Mouse (Mus musculus) T-cell, adult 66 days (primary cell): ENCODE measurements around the gene Foxred2. TPM values are rescaled to one million over a fixed set of nuclear protein-coding genes. Genes with fewer than 3 reads are reported as not detected.

Experiments used
- total RNA-seq, 2 experiments: library from RNA; stranded (reverse); gene quantifications; 3 replicates in 1 of 2; 4 replicates in 1 of 2; pipeline ENCODE4 v1.2.4; 2023

Foxred2 gene
- total RNA-seq, result 1 to 10 TPM; 4.4 to 4.7 TPM

GRCm38 (mm10) chr15:77956404-77956901 is at the start of gene Foxred2:
Foxred2 (minus strand) TSS chr15:77956722.

GRCm38 (mm10) chr15:77970470-77971292 is 14.2 kb upstream of the Foxred2 start, which contains the start of gene Eif3d:
Eif3d (minus strand) TSS chr15:77970813.

GRCm38 (mm10) chr15:77928673-77929331 is 27.7 kb downstream of the Foxred2 start, which contains the start of gene Txn2:
Txn2 (minus strand) TSS chr15:77929006.

Other genes with a start within 250 kb of the Foxred2 start
- 1 to 10 TPM in 1 of 2 experiments, not detected in 1; 1.9 TPM for gene Apol9b, start 227.7 kb downstream of the Foxred2 start, total RNA-seq
- gene Apol8, start 199.7 kb downstream of the Foxred2 start, total RNA-seq, result 10 to 100 TPM; 19.6 to 27.9 TPM
- gene Myh9, start 114.5 kb downstream of the Foxred2 start, total RNA-seq, result 1,000 to 10,000 TPM; 1,186 to 1,263 TPM
- 10 to 100 TPM; 82.9 to 90.8 TPM for gene Txn2, start 27.7 kb downstream of the Foxred2 start, total RNA-seq
- 100 to 1,000 TPM; 169 to 171 TPM for gene Eif3d, start 14.1 kb upstream of the Foxred2 start, total RNA-seq
- not detected for gene Cacng2, start 163.3 kb upstream of the Foxred2 start, total RNA-seq
- 10 to 100 TPM; 22.3 to 28.9 TPM for gene Ift27, start 217.4 kb upstream of the Foxred2 start, total RNA-seq
- not detected for gene Pvalb, start 249.7 kb upstream of the Foxred2 start, total RNA-seq